Mouse (Mus musculus) bone marrow macrophage, adult 2 months (primary cell): ENCODE measurements around the gene Spint2.

Experiments used
- CTCF ChIP-seq: IDR thresholded peaks from 2 replicates; pipeline ENCODE4 v1.5.1; 2012; ENCODE audit warnings: low read depth, mild to moderate bottlenecking, low read length, moderate library complexity
- POLR2A ChIP-seq: IDR thresholded peaks from 2 replicates; pipeline ENCODE4 v1.6.1; 2012; ENCODE audit warnings: mild to moderate bottlenecking, low read depth, low read length, borderline replicate concordance

DNA sequence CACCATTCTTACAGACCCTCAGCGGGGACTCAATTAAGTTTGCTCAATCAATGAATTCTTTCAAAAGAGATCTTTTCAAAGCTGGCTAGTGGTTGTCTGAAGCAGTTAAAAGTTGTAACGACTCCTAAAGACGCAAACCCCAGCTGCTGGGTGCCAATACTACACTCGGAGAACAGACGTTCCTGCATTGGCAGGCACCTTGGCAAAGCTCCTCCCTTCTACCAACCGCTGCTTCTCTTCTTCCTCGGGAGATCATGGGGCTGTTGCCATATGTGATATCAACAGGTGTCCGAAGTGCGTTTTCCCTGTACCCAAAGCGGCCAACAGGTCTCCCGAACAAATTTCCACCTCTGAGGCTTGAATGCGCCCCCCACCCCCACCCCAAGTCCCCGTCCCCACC, 911 bp downstream of the Spint2 start:
- TF ChIP-seq CTCF, result no peak
- no peak for TF ChIP-seq POLR2A
